Mouse (Mus musculus) stomach, embryonic 14.5 days (tissue): ENCODE data around the gene Prcd. TPM values are rescaled to one million over a fixed set of nuclear protein-coding genes. Genes with fewer than 3 reads are reported as not detected.
"Not testable (repeated sequence)": the region's sequence is repeated elsewhere in the genome, so short reads cannot be mapped to it uniquely, and the experiment has no call there.

Source experiments
- ATAC-seq: fragments of 200-750 bp; cut with Nextera tagmentation; 2 replicates; pipeline ENCODE4 v1.8.0; 2017; ENCODE audit warnings: low read depth, moderate TSS enrichment; ENCODE audit not compliant: insufficient number of reproducible peaks, insufficient read depth, low FRiP score
- H3K27ac ChIP-seq: fragments of 300-500 bp; sonication (generic); 2 replicates; pipeline ENCODE4 v1.5.1; 2014; ENCODE audit warnings: mild to moderate bottlenecking, low read length, moderate library complexity, mixed read lengths
- H3K27me3 ChIP-seq: fragments of 300-500 bp; sonication (generic); 2 replicates; pipeline ENCODE4 v1.6.1; 2014; ENCODE audit warnings: low read length, control low read depth, mixed read lengths; ENCODE audit not compliant: control insufficient read depth, insufficient read depth
- H3K36me3 ChIP-seq: fragments of 300-500 bp; sonication (generic); 2 replicates; pipeline ENCODE4 v1.6.1; 2014; ENCODE audit warnings: mild to moderate bottlenecking, control low read depth, low read length, moderate library complexity, mixed read lengths; ENCODE audit not compliant: control insufficient read depth, insufficient read depth
- H3K4me1 ChIP-seq: fragments of 300-500 bp; sonication (generic); 2 replicates; pipeline ENCODE4 v1.6.1; 2014; ENCODE audit warnings: low read length, control low read depth, mixed read lengths; ENCODE audit not compliant: control insufficient read depth, insufficient read depth
- H3K4me2 ChIP-seq: fragments of 300-500 bp; sonication (generic); replicated peaks from 2 replicates; pipeline ENCODE4 v1.6.1; 2014; ENCODE audit warnings: low read depth, low read length, control low read depth
- H3K4me3 ChIP-seq: fragments of 300-500 bp; sonication (generic); 2 replicates; pipeline ENCODE4 v1.5.1; 2014; ENCODE audit warnings: low read depth, low read length, control low read depth
- H3K9ac ChIP-seq: fragments of 300-500 bp; sonication (generic); replicated peaks from 2 replicates; pipeline ENCODE4 v1.6.1; 2014; ENCODE audit warnings: low read depth, mild to moderate bottlenecking, control low read depth, low read length, moderate library complexity, mixed read lengths
- H3K9me3 ChIP-seq: fragments of 300-500 bp; sonication (generic); 2 replicates; pipeline ENCODE4 v1.6.1; 2016; ENCODE audit warnings: low read depth, low read length, control low read depth; ENCODE audit not compliant: control insufficient read depth
- WGBS: fragments of 180-500 bp; shearing (Covaris S2); extraction: QIAGEN DNeasy Blood & Tissue Kit; methylation state at CpG from one replicate; pipeline ENCODE4 v1.1.7; 2014; 5-methylcytosine and 5-hydroxymethylcytosine counted together
- polyA plus RNA-seq: library from polyadenylated mRNA; unstranded; fragments of >200 nt; fragmentation: Nextera tagmentation; extraction: Ambion mirVana; gene quantifications from 2 replicates; pipeline ENCODE4 v1.2.1, GENCODE M21; 2014

Prcd gene
- 1.2 and 1.7 TPM in 2 replicates for polyA plus RNA-seq

GRCm38 (mm10) chr11:116653234-116653633 is at the start of gene Prcd:
TSS of gene Prcd (plus strand) at chr11:116653534.
- Histone ChIP-seq H3K27ac (no peak within 1 kb of the TSS), H3K4me1 (peaks cover 29% of the 10 kb centered on the region; the same call in 1 of the 2 replicates), H3K9ac (peak within 1 kb of the TSS; percentile 28; the same call in 1 of the 2 replicates), H3K36me3 (no peaks in the 10 kb centered on the region), H3K27me3 (no peaks in the 10 kb centered on the region), H3K4me2 (peak within 1 kb of the TSS; percentile 91), H3K4me3 (peak within 1 kb of the TSS; percentile 53), H3K9me3 (no peaks in the 10 kb centered on the region)
- 6% methylated on average over 10 of the region's 10 CpGs for WGBS
- ATAC-seq, result no peak

- Histone ChIP-seq H3K9ac (no peak overlapping the region), H3K27ac (no peak overlapping the region), H3K4me2 (no peak overlapping the region), H3K27me3 (no peaks in the 10 kb centered on the region), H3K4me3 (no peak overlapping the region), H3K36me3 (peaks cover 2% of the 10 kb centered on the region; the same call in 1 of the 2 replicates), H3K4me1 (no peaks in the 10 kb centered on the region), H3K9me3 (no peaks in the 10 kb centered on the region)
- WGBS, result 87% methylated on average over 12 of the region's 12 CpGs
- no peak for ATAC-seq
These were observed 49.2 kb upstream of the Prcd start for GRCm38 (mm10) chr11:116604097-116604496.

DNA sequence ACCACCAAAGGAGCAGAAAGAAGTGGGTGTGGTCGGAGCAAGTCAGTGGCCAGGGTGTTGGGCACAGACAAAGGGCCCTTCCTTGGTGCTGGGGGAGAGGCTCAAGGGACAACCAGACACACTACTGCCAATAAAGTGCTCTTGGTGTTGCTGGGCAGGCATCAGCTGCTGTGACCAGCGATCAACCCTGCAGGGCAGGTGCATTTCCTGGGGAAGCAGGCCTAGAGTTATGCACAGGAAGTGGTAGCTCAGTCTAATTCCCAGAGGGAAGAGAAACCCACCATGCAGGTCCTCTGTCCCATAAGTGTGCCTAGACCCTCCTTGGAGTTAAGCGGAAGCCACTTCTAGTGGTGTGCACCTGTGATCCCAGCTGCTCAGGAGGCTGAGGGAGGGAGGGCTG is 45.6 kb upstream of the Prcd start:
- Histone ChIP-seq H3K9ac (no peak overlapping the region), H3K36me3 (peaks cover 2% of the 10 kb centered on the region; the same call in 1 of the 2 replicates), H3K4me1 (no peaks in the 10 kb centered on the region), H3K27ac (no peak overlapping the region), H3K4me2 (no peak overlapping the region), H3K9me3 (no peaks in the 10 kb centered on the region), H3K4me3 (no peak overlapping the region), H3K27me3 (no peaks in the 10 kb centered on the region)
- no peak for ATAC-seq
- 100% methylated on average over 3 of the region's 3 CpGs for WGBS

- H3K27me3 ChIP-seq, result no peaks in the 10 kb centered on the region
- H3K9me3 ChIP-seq, result no peaks in the 10 kb centered on the region
- no peak overlapping the region for H3K9ac ChIP-seq
- H3K36me3 ChIP-seq, result no peaks in the 10 kb centered on the region
- no peaks in the 10 kb centered on the region for H3K4me1 ChIP-seq
- no peak overlapping the region for H3K4me3 ChIP-seq
- no peak overlapping the region for H3K4me2 ChIP-seq
- no peak overlapping the region for H3K27ac ChIP-seq
- WGBS, result 81% methylated on average over 15 of the region's 15 CpGs
- ATAC-seq, result no peak
These were observed 43.2 kb upstream of the Prcd start for GRCm38 (mm10) chr11:116609965-116610630.

DNA sequence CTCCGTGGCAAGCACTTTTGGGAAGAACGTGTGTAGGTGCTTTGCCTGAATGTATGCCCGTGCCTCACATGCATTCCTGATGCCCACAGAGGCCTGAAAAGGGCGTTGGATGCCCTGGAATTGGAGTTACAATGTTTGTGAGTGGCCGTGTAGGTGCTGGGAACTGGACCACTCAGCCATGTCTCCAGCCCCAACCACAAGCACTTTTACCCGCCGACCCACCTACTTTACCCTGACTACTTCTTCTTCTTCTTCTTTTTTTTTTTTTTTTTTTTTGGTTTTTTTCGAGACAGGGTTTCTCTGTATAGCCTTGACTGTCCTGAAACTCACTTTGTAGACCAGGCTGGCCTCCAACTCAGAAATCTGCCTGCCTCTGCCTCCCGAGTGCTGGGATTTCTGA is 42.2 kb upstream of the Prcd start:
- 94% methylated on average over 9 of the region's 9 CpGs for WGBS
- H3K4me3 ChIP-seq, H3K9me3 ChIP-seq, H3K36me3 ChIP-seq, ATAC-seq, H3K4me2 ChIP-seq, H3K27ac ChIP-seq, H3K4me1 ChIP-seq, H3K9ac ChIP-seq, H3K27me3 ChIP-seq: not testable (repeated sequence)

- ATAC-seq, result no peak
- H3K36me3 ChIP-seq, result no peaks in the 10 kb centered on the region
- no peaks in the 10 kb centered on the region for H3K9me3 ChIP-seq
- H3K27me3 ChIP-seq, result no peaks in the 10 kb centered on the region
- no peak overlapping the region for H3K4me2 ChIP-seq
- no peak overlapping the region for H3K27ac ChIP-seq
- 88% methylated on average over 9 of the region's 9 CpGs for WGBS
- H3K4me1 ChIP-seq, result peaks cover 6% of the 10 kb centered on the region; the same call in 1 of the 2 replicates
- no peak overlapping the region for H3K9ac ChIP-seq
- no peak overlapping the region for H3K4me3 ChIP-seq
These were observed 41.5 kb upstream of the Prcd start for GRCm38 (mm10) chr11:116611883-116612282.

GRCm38 (mm10) chr11:116612554-116612953 is 40.8 kb upstream of the Prcd start:
- no peak overlapping the region for H3K4me3 ChIP-seq
- H3K9ac ChIP-seq, result no peak overlapping the region
- 88% methylated on average over 1 of the region's 1 CpGs for WGBS
- H3K4me1 ChIP-seq, result peaks cover 6% of the 10 kb centered on the region; the same call in 1 of the 2 replicates
- H3K4me2 ChIP-seq, result no peak overlapping the region
- no peak overlapping the region for H3K27ac ChIP-seq
- H3K9me3 ChIP-seq, result no peaks in the 10 kb centered on the region
- no peaks in the 10 kb centered on the region for H3K27me3 ChIP-seq
- no peaks in the 10 kb centered on the region for H3K36me3 ChIP-seq
- ATAC-seq, result no peak

- Histone ChIP-seq H3K4me3 (no peak overlapping the region), H3K36me3 (no peaks in the 10 kb centered on the region), H3K27me3 (no peaks in the 10 kb centered on the region), H3K4me2 (no peak overlapping the region), H3K4me1 (peaks cover 6% of the 10 kb centered on the region; the same call in 1 of the 2 replicates), H3K9me3 (no peaks in the 10 kb centered on the region), H3K9ac (no peak overlapping the region), H3K27ac (no peak overlapping the region)
- 94% methylated on average over 6 of the region's 6 CpGs for WGBS
- no peak for ATAC-seq
These were observed 40.1 kb upstream of the Prcd start for GRCm38 (mm10) chr11:116613234-116613633.
